Comparison of ENCODE assay signal across 8 mouse cellular contexts in genomic region chr16:31235457-31236310, GRCm38 (mm10). TPM values are rescaled to one million over a fixed set of nuclear protein-coding genes. Genes with fewer than 3 reads are reported as not detected.
DNase-seq lines count a peak whose midpoint lies in the region; ATAC-seq and TF ChIP-seq lines count a peak whose summit lies in the region.

No protein-coding gene starts in this region.

- H3K4me2 ChIP-seq in hindbrain, embryonic 12.5 days (replicated peaks): peak overlapping the region; percentile 9; the same call in 1 of the 2 replicates

- ATAC-seq in hindbrain, embryonic 12.5 days (ENCODE audit: low FRiP score): no peak
- 0 out of 2 replicates have a peak, but pooled peaks have one; percentile 32 for ATAC-seq in megakaryocyte-erythroid progenitor cell, adult 5-6 weeks (replicated peaks; ENCODE audit: low FRiP score, low TSS enrichment, poor library complexity, severe bottlenecking)

- H3K27me3 ChIP-seq in spleen, adult 2 months (ENCODE audit: control insufficient read depth, insufficient read depth, low read length): no peaks in the 10 kb centered on the region
- H3K27me3 ChIP-seq in hindbrain, embryonic 12.5 days: peaks cover 7% of the 10 kb centered on the region; the same call in 1 of the 2 replicates

- H3K9ac ChIP-seq in hindbrain, embryonic 12.5 days: no peak overlapping the region

- H3K36me3 ChIP-seq in spleen, adult 2 months (ENCODE audit: control insufficient read depth, insufficient read depth, low read length): no peaks in the 10 kb centered on the region
- no peaks in the 10 kb centered on the region for H3K36me3 ChIP-seq in hindbrain, embryonic 12.5 days

- H3K4me3 ChIP-seq in spleen, adult 2 months (ENCODE audit: extremely low read depth, insufficient read depth, insufficient read length): peak overlapping the region; percentile 55
- no peak overlapping the region for H3K4me3 ChIP-seq in hindbrain, embryonic 12.5 days

- H3K27ac ChIP-seq in spleen, adult 2 months (ENCODE audit: insufficient read depth, low read length): peak overlapping the region; percentile 20; the same call in 1 of the 2 replicates
- H3K27ac ChIP-seq in hindbrain, embryonic 12.5 days: no peak overlapping the region

- no peak for TF ChIP-seq CTCF in spleen, adult 2 months (IDR thresholded peaks at IDR 0.05; ENCODE audit: extremely low read depth, insufficient read depth, insufficient read length, insufficient replicate concordance)

- peaks cover 13% of the 10 kb centered on the region; the same call in 1 of the 2 replicates for H3K4me1 ChIP-seq in spleen, adult 2 months (ENCODE audit: control insufficient read depth, insufficient read depth, insufficient read length)
- peaks cover 18% of the 10 kb centered on the region for H3K4me1 ChIP-seq in hindbrain, embryonic 12.5 days

- 5% methylated on average over 18 of the region's 18 CpGs for WGBS in spleen, adult 2 months
- WGBS in hindbrain, embryonic 12.5 days: 26% methylated on average over 17 of the region's 18 CpGs

- H3K9me3 ChIP-seq in hindbrain, embryonic 12.5 days (replicated peaks): no peaks in the 10 kb centered on the region

- peak; percentile 32 for DNase-seq in adrenal gland, postnatal 10 days
- DNase-seq in adrenal gland, postnatal 4 days (ENCODE audit: low spot score in 2 of 2): no peak
- DNase-seq in spleen, adult 2 months (ENCODE audit: low read depth in 1 of 2, low spot score in 2 of 2): peak in 1 of 2 experiments; percentile 30
- no peak for DNase-seq in spleen, postnatal 14 days (ENCODE audit: low spot score in 2 of 2)
- DNase-seq in thymus, postnatal 25 days: peak; percentile 42
- no peak for DNase-seq in frontal cortex, postnatal 25 days (ENCODE audit: low spot score in 2 of 2)

- TF ChIP-seq POLR2A in spleen, adult 2 months (IDR thresholded peaks at IDR 0.05; ENCODE audit: low read depth, low read length): no peak

RNA-seq across cellular contexts. Expression of gene Acap2, which starts 34.6 kb away (rescaled TPM):
- total RNA-seq in adrenal gland, postnatal 10 days (2021): 10 to 100 TPM; 39.0 to 39.1 TPM
- 10 to 100 TPM; 49.8 to 49.9 TPM for total RNA-seq in adrenal gland, postnatal 4 days (2021)
- polyA plus RNA-seq in spleen, adult 2 months (2012; rRNA removed): 9.2 and 9.6 TPM in 2 replicates
- 22.8 and 23.3 TPM in 2 replicates for polyA plus RNA-seq in hindbrain, embryonic 12.5 days (2016; fragmentation: Nextera tagmentation; extraction: Ambion mirVana)
- 9.6 and 16.2 TPM in 2 replicates for total RNA-seq in megakaryocyte-erythroid progenitor cell, adult 5-6 weeks (2014; fragmentation: Nextera tagmentation)
- 17.4 and 21.7 TPM in 2 replicates for total RNA-seq in megakaryocyte-erythroid progenitor cell, adult 5-6 weeks (2017)

RNA-seq across cellular contexts. Expression of gene Ppp1r2, which starts 39.4 kb away (rescaled TPM):
- 10 to 100 TPM; 82.3 to 87.5 TPM for total RNA-seq in adrenal gland, postnatal 10 days (2021)
- total RNA-seq in adrenal gland, postnatal 4 days (2021): 10 to 100 TPM; 85.9 to 87.7 TPM
- polyA plus RNA-seq in spleen, adult 2 months (2012; rRNA removed): 27.2 and 46.3 TPM in 2 replicates
- polyA plus RNA-seq in hindbrain, embryonic 12.5 days (2016; fragmentation: Nextera tagmentation; extraction: Ambion mirVana): 101 and 108 TPM in 2 replicates
- 43.3 and 53.4 TPM in 2 replicates for total RNA-seq in megakaryocyte-erythroid progenitor cell, adult 5-6 weeks (2014; fragmentation: Nextera tagmentation)
- 48.4 and 57.5 TPM in 2 replicates for total RNA-seq in megakaryocyte-erythroid progenitor cell, adult 5-6 weeks (2017)

Comparison
In these comparisons a context has a peak if more than half of its experiments do, and no peak if none do; other contexts are left out.
1. DNase-seq: peak in adrenal gland, postnatal 10 days (single experiment) and thymus, postnatal 25 days (single experiment); none in adrenal gland, postnatal 4 days (0 of 2), spleen, postnatal 14 days (0 of 2) and frontal cortex, postnatal 25 days (0 of 2).